Mouse (Mus musculus): Measurements from ENCODE around the gene Mrpl10.
A peak's percentile ranks its signal among the peaks of the same experiment; 100 is the strongest.

The Mrpl10 gene

DNA sequence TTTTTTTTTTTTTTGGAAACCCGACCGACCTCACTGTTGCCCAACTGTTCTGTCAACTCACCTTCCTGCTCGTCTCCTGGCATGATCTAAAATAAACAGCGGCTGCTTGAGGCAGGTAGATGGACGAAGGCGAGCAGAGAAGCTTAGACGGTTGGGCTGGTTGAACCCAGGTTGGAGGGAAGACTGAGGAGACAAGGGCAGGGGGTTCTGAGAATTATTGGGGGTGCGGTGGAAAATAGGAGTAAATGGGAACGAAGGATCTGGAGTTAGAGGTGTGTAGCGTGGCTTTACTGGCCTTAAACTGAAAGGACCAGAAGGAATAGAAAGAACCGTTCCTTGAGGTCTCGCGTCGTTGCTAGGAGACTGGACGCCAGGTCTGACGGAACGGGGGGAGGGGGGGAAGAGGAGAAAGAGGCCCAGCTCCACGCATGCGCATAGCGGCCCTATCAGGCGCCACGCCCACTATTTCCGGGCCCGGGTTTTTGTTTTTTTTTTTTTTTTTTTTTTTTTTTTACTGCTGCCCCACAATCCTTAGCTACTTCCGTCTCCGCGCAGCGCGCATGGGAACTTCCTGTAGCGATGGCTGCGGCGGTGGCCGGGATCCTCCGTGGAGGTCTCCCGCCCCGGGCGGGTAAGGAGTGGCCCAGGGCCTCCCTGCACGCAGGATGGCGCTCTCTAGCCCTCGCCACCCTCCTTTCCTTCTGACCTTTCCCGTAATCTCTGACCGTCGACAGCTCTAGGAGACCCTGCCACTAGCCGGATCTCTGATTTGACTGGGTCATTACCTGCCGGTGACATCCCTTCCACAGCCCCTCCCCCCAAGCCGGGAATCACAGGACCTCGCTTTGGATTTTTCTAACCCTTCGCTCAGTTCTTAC, at the start of gene Mrpl10, which contains the start of gene Lrrc46:
Gene Mrpl10 (plus strand): TSS at position 539 of the 878 bp plus-strand sequence.
Gene Lrrc46 (minus strand): TSS at position 386 of the 878 bp plus-strand sequence.
- DNase-seq (ENCODE audit: low read depth): peak; percentile 96

DNA sequence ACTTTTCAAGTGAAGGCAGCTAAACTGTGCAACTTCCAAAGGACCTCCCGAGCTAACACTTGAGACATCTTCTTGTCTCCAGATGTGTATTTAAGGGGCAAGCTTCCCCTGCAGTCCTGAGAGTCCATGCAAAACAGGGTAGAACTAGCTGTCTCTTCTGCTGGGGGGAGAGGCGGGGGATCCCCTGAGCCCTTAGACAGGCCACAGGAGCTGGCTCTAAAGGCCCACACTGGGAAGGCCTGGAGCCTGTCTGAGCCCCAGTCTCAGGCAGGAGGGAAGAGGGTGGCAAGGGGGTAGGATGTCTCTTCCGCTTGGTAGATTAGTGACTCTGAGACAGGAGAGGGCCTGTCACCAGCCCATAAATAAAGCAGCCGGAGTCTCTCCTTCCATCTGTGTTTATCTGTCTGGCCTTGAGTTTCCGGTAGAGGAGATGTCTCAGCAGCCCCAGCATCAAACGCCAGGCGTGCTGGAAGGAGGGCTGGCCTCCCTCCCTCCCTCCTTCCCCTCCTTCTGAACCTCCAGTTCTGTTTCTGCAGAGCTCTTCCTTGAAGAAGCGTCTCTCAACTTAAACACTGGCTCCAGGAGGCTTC, 48.5 kb upstream of the Mrpl10 start:
- DNase-seq (ENCODE audit: low read depth): peak; percentile 84

GRCm38 (mm10) chr11:96995031-96995430, 46.3 kb upstream of the Mrpl10 start:
- no peak for DNase-seq (ENCODE audit: low read depth)

- peak; percentile 20 for DNase-seq (ENCODE audit: low read depth)
These were observed 45.3 kb upstream of the Mrpl10 start for GRCm38 (mm10) chr11:96995836-96996772.

- no peak for DNase-seq (ENCODE audit: low read depth)
These were observed 44.5 kb upstream of the Mrpl10 start for GRCm38 (mm10) chr11:96996773-96997379.

DNA sequence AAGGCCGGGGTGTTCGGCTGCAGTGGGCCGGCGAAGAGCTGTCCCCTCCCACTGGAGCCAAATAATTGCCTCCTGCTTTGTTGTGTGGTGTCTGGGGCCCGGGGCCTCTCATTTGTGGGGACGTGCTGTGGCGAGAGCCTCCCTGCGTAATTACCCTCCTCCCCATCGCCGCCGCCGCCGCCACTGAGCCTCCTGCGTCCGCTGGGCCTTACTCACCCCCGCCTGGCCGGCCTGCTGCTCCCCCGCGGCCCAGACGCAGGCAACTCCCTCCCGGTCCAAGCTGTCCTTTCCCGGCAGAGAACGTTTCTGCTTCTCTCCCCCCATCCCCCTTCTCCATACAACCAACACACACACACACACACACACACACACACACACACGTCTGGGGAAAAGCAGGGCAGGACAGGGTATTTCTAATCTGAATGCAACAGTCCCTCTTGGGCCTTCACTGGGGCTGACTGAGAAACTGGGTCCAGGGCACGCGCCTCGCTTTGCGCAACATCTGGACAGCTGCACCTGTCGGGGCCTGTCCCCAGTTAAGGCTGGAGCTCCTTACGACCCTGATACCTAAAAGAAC, 43.9 kb upstream of the Mrpl10 start:
- no peak for DNase-seq (ENCODE audit: low read depth)

- no peak for DNase-seq (ENCODE audit: low read depth)
These were observed 38.2 kb upstream of the Mrpl10 start for GRCm38 (mm10) chr11:97003170-97003569.

DNA sequence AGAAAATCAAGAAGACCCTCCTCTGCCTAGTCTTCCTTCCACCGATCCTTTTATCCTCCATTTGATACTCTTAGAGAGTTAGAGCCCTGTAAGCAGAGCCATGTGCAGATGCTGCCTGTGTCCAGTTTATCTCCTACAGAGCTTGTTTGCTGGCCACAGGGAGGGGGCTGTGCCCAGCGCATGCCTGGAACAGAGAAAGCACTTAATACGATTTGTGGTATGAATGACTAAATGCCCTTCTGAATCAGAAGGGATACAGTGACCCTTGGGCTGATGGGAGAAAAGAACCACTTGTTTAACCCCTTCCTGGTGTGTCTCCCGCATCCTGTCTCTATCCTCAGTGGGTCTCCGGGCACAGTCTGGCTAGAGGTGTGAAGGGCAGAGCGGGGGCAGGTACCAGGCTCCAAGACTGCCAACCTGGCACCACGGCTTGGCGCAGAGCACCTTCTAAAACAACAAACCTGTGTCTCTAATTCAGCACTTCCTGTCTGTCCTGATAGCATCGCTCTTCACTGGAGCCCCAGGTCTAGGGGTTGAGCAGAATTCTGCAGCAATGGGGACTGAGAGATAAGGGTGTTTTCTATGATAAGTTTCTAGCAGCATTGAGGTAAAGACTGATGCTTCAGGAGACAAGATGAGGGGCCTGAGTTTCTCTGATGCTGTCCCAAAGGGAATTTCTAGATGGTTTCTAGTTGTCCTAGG, 34.1 kb upstream of the Mrpl10 start:
- DNase-seq (ENCODE audit: low read depth): peak; percentile 59

DNA sequence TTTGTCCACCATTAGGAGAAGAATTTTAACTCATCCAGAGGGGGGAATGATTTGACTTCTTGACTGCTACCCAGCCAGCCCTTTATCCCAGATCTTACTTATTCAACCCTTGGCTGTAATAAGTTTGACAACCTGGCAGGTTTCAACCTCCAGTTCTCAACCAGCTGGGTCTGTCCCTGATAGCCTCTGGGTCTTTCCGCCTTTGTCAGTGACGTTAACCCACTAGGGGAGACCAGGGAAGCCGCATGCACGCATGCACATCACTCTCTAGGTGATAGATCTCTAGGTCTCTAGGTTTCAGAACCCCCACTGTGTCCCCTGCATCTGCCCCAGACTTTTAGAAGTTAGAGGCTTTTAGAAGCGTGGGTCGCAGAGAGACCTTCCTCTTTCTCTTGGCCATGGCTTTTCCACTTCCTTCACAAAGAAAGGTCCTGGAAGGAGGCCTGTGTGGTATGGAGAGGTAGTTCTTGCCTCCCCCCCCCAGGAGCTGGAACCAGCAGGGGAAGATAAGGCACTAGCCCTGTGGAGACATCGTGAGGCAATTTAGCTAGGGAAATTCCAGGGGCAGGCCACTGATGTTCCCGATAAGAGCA, 32.1 kb upstream of the Mrpl10 start:
- DNase-seq (ENCODE audit: low read depth): no peak

DNA sequence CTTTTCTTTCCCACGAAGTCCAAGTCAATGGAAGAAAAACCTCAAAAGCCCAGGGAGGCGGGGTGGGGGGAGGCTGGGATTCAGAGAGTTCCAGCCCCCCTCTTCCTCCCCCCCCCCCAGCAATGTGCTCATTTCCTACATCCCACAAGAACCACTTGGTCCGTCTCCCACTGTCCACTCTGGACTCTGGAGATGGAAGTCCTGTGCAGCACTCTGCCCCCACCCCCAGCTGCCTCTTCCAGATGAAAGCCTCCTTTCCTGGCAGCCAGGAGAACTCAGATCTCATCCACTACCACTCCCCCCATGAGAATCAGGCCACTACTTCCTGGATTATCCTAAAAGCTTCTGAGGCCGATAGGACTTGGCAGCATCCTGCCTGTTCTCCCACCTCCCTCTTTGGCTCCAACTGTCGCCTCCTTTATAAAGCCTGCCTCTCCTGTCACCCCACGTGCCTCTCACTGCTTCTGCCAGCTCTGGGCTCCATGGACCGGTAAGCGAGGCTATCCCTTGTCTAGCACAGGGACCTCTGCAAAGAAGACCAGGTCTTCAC, 28.2 kb upstream of the Mrpl10 start, which contains the start of gene Sp6:
Gene Sp6 (plus strand): TSS at position 274 of the 550 bp plus-strand sequence.
- DNase-seq (ENCODE audit: low read depth): no peak

DNA sequence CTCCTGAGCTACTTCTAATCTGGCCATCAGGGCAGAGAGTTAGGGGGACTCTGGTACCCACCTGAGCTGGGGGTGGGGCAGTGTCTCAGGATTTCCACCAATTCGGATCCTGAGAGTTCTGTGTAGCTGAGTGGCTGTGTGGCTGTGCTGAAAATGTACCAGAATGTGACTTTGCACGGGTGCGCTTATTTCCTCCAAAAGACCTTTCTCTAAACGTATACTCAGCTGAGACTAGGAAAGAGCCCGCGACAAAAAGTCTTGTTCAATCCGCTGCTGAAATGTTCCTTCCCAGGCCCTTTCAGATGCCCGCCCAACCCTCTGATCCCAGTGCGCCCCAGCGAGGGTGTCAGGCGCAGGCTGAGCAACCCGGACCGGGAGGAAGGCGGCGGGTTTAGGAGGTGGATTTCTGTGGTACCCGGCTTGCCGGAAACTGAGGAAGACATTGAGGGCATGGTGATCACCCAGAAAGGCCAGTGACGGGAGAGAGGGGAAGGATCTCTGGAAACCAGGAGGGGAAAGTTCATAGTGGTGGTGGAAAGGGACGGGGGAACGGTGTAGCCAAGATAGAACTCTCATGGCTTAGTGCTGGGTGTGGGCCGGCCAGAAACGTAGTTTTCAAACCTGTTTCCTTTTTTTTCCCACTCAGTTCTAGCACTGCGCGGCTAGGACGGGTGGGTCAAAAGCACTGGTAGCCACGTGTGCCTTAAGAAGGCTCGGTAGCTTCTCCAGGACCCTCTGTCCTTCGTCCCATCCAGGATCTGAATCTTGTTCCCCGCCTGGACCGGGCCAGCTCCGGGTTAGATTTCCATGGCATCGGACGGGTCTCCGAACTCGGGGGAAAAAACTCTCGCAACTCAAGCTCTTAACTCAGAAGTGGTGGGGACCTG, 23.4 kb upstream of the Mrpl10 start:
- DNase-seq (ENCODE audit: low read depth): no peak

DNA sequence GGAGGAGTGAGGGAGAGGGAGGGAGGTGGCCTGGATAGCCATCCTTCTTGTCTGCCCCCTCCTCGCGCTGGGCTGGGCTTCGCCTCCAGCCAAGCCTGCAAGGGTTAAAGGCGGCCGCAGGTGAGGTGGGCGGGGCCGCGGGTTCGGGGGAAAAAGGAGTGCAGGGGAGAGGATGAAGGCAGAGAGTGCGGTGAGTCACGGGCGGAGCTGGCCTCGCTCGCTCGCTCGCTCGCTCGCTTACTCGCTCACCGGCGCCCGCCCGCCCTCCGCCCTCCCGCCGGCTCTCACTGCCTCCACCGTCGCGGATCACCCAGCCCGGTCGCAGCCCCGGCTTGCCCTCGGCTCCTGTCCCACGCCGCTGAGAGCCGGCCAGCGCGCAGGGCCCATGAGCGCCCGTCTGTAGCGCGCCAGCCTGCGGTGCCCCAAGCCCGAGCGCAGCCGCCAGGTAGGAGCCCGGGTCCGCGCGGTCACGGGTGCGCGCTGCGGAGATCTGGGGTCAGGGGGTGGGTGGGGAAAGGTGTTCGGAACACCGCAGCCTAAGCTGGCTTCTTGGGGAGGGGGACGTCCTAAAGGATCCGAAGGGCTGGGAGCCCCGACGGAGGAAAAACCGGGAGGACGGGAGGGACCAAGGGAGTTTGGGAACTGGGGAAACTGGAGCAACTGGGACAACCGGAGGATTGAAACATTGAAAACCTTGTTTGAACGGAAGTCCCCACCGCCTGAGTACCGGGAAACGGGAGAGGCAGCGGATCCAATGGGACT, 22.6 kb upstream of the Mrpl10 start:
- DNase-seq (ENCODE audit: low read depth): no peak

- no peak for DNase-seq (ENCODE audit: low read depth)
These were observed 22.0 kb upstream of the Mrpl10 start for GRCm38 (mm10) chr11:97019345-97019708.

- DNase-seq (ENCODE audit: low read depth): no peak
These were observed 20.1 kb upstream of the Mrpl10 start for GRCm38 (mm10) chr11:97021121-97021765.

GRCm38 (mm10) chr11:97021873-97022484, 19.4 kb upstream of the Mrpl10 start:
- no peak for DNase-seq (ENCODE audit: low read depth)

DNA sequence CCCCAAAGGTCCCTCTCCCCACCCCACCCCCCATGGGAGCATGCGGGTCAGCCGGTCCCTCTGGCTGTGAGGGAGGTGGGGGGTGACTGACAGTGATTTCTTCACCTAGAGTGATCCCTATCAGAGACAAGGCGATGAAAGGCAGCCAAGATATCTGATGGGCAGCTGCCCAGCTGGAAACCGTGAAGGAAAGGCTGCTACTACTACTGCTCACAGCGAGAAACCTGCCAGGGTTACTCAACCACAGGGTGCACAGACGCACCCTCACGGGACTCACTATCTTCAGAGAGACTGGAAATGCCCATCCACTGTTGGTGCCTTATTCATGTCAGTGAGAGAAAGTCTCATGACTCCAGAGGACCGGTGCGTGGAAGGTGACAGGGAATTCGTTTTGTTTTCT, 16.4 kb upstream of the Mrpl10 start:
- DNase-seq (ENCODE audit: low read depth): peak; percentile 35

DNA sequence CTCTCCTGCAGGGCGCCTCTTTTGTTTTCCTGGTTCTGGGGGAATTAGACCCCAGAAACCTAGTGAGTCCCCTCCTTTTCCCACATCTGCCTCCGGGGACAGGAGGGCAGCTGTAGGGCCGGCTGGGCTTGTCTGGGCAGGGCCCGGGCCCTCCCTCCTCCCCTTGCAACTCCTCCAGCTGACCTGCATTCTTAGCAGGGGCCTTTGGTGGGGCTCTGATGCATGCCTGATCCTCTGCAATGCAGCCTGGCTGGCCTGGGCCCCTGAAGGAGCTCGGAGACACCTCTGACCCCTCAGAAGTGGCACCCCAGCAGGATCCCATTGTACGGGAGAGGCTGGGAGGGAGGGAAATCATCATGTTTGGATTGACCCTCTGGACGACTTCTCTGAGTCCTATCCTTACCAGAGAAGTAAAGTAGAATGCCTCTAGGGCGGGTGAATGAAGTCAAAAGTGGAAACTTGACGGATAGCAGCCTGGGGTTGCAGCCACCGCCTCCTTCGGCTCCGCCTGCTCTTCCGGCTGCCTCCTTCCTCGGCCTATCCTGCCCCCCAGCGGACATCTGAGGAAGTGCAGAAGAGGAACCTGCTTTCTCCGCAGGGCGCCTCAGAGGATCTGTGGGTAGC, 15.5 kb upstream of the Mrpl10 start:
- peak; percentile 91 for DNase-seq (ENCODE audit: low read depth)
